Mouse (Mus musculus) heart, adult 2 months (tissue): Measurements from ENCODE around the gene P2ry2.

Source experiments
- CTCF ChIP-seq: fragments of 200-600 bp; IDR thresholded peaks from 2 replicates; pipeline ENCODE4 v1.8.1; 2022; ENCODE audit warnings: antibody characterized with exemption, mild to moderate bottlenecking, moderate library complexity
- EP300 ChIP-seq: fragments of 200-500 bp; IDR thresholded peaks from 2 replicates; pipeline ENCODE4 v1.6.1; 2011; ENCODE audit warnings: low read depth, low read length, control low read depth; ENCODE audit not compliant: insufficient read depth
- POLR2A ChIP-seq: fragments of 200-500 bp; IDR thresholded peaks from 2 replicates; pipeline ENCODE4 v1.6.1; 2011; ENCODE audit warnings: mild to moderate bottlenecking, low read depth, low read length, control low read depth; ENCODE audit not compliant: insufficient read depth

DNA sequence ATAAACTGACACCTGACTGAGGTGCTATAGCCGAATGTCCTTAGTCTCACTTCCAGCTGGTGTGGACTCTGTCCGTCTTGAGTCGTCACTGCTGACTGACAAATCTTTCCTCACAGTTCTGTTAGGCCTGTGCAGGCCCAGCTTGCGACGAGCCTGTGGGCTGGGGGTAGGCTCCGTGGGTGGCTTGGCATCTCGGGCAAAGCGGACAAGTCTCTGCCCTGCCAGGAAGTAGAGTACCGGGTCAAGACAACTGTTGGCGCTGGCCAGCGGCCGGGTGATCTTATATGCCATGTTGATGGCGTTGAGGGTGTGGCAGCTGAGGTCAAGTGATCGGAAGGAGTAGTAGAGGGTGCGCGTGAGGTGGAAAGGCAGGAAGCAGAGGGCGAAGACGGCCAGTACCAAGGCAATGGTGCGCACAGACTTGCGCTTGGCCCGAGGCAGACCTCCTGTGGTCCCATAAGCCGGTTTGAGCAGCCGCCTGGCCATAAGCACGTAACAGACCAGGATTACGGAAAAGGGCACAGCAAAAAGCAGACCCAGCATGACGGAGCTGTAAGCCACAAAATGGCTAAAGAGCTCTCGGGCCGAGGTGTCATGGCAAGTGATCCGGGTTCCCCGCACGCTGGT, 14.6 kb downstream of the P2ry2 start:
- TF ChIP-seq POLR2A (no peak), EP300 (no peak), CTCF (no peak)
